Mouse (Mus musculus): ENCODE data around the gene Fsip1.

GRCm38 (mm10) chr2:118162486-118162885 lies 94.3 kb downstream of the Fsip1 start:
- TF ChIP-seq EP300 (IDR thresholded peaks at IDR 0.05) = no peak
- TF ChIP-seq CTCF (IDR thresholded peaks at IDR 0.05) = no peak
